Mouse (Mus musculus): ENCODE results near the gene Ttc19.
"Not testable (repeated sequence)": the region's sequence is repeated elsewhere in the genome, so short reads cannot be mapped to it uniquely, and the experiment has no call there.

Gene Ttc19

DNA sequence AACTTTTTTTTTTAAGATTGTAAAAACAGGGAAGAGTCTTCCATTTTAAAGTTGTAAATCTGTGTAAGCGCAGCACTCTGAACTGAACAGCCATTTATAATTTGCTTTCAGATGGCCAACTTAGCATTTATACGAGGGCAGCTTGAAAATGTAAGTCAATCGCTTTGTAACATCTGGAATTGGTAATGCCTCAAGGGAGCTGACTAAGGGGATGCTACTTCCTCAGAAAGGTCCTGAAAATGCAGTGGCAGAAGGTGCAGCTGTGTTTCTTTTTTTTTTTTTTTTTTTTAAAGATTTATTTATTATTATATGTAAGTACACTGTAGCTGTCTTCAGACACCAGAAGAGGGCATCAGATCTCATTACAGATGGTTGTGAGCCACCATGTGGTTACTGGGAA is 2.7 kb downstream of the Ttc19 start:
- DNase-seq (ENCODE audit: low spot score), result not testable (repeated sequence)

DNA sequence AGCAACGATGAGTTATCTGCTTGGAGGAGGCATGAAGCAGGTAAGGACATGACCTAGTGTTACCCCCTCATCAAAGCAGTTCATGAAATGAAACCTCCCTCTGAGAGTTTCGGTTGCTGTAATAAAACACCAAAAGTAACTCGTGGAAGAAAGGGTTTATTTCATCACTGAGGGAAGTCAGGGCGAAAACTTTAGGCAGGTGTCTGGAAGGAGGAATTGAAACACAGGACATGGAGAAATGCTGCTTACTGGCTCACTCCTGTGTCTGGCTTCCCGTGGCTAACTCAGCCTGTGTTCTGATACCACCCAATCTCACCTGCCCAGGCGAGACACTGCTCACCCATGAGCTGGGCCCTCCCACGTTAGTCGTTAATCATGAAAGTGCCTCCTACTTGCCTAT is 3.7 kb downstream of the Ttc19 start:
- no peak for DNase-seq (ENCODE audit: low spot score)

- no peak for DNase-seq (ENCODE audit: low spot score)
Measured at GRCm38 (mm10) chr11:62287700-62288099, 6.4 kb downstream of the Ttc19 start.

GRCm38 (mm10) chr11:62294121-62294520 is 12.8 kb downstream of the Ttc19 start:
- no peak for DNase-seq (ENCODE audit: low spot score)

GRCm38 (mm10) chr11:62298883-62299282 is 17.6 kb downstream of the Ttc19 start:
- DNase-seq (ENCODE audit: low spot score), result no peak

DNA sequence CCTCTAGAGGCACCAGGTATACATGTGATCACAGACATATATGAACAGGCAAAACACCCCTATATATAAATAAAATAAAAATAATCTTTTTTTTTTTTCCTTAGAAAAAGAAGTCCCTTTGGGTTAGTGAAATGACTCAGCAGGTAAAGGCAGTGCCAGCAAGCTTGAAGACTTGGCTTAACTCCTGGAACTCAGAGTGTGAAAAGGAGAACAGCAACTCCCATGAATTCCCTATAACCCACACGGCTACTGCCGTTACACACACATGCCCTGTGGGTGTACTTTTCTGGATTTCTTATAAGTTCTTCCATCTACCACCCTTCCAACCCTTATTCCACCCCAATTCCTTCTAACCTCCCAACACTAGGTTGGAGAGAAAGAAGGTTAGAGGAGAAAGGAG is 24.6 kb downstream of the Ttc19 start:
- DNase-seq (ENCODE audit: low spot score), result no peak

DNA sequence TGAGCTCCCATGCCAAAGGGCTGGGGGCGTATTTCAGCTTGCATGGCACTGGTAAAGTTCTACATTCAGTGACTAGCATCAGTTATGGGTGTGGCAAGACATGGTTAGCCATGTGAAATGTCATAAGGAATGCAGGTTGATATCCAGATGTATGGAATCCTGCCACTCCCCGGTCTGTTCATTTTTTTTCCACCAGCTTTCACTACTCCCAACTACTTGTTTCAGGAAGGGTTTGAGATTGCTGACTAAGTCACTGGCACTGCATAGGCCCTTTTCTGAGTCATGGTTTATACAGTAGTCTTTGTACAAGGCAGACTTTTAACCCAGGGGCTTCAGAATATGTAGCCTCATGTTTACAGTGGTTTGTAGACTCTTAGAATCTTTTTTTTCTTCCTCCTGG is 28.0 kb downstream of the Ttc19 start:
- no peak for DNase-seq (ENCODE audit: low spot score)

- DNase-seq (ENCODE audit: low spot score), result no peak
Measured at GRCm38 (mm10) chr11:62314984-62315383, 33.7 kb downstream of the Ttc19 start.

DNA sequence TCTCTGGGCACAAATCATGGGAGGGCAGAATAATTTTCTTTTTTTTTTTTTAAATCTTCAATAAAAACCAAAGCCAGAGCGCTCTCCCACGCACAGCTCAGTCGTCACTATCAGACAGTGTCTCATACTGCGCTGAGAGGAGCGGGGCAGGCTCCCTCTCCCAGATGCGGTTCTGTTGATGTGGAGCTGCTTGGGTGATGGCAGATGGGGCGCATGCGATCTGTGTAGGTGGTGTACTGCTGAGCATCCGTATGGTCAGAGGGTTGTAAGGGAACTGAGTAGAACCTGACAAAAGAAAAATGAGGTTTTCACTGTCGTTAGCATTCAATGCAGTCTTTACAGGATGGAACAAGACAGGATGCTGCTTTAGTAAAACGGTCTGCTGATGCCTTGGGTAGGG is 36.5 kb downstream of the Ttc19 start:
- no peak for DNase-seq (ENCODE audit: low spot score)

DNA sequence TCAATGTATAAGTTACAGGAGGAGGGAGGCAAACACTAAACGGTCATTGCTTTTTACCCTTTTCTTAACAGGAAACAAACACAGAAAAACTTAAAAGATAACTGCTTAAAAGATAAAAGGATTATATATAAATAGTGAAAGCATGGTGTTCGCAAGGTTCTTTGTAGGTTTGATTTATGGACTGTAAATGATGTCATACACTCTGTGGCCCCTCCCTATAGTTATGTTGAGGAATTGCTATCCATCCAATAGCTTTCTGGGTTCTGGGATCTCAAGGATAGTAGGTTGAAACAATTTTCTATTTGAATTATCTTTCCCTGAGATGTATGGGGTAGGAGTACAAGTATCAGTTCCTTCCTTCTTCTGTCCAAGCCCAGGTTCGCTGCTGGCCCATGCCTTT is 38.8 kb downstream of the Ttc19 start:
- no peak for DNase-seq (ENCODE audit: low spot score)

GRCm38 (mm10) chr11:62323659-62324058 is 42.4 kb downstream of the Ttc19 start:
- DNase-seq (ENCODE audit: low spot score), result no peak

GRCm38 (mm10) chr11:62331141-62331540 is 49.9 kb downstream of the Ttc19 start:
- DNase-seq (ENCODE audit: low spot score), result no peak

GRCm38 (mm10) chr11:62332228-62332627 is 51.0 kb downstream of the Ttc19 start:
- DNase-seq (ENCODE audit: low spot score), result no peak

GRCm38 (mm10) chr11:62343002-62343401 is 61.7 kb downstream of the Ttc19 start:
- DNase-seq (ENCODE audit: low spot score), result no peak

DNA sequence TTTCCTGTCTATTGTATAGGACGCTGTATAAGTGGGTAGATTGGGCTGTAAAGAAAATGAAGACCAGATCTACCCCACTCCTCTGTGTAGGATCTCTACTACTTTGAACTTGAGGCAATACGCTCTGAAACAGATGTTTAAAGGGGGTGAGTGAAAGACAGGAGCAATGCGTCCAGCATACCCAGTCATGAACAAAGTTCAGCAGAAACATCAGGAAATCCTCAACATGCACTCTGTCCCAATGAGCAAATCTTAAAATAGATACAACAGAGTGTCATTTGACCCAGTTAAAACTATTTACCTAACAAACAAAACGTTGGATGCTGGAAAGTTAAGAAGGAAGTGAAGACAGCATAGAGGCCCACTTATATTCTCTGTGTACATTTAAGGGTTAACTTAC is 70.7 kb downstream of the Ttc19 start:
- no peak for DNase-seq (ENCODE audit: low spot score)

DNA sequence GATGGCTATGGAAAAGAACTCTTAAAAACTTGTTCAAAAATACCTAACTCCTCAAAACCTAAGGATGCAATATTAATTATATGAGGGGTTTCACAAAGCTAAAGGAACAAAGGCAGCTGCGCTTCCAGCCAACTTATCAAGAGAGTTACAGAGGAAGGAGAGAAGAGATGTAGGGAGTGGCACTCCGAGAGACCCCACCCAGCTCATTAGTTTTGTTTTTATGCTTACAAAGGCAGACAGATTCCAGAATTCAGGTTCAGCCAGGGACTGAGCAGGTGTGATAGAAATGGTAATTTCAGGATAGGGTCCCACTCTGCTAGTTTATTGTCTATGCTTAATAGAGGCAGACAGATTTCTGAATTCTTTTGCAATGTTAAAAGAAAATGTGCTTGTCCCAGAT is 73.9 kb downstream of the Ttc19 start:
- no peak for DNase-seq (ENCODE audit: low spot score)

GRCm38 (mm10) chr11:62366879-62367278 is 85.6 kb downstream of the Ttc19 start:
- no peak for DNase-seq (ENCODE audit: low spot score)

GRCm38 (mm10) chr11:62369924-62370323 is 88.7 kb downstream of the Ttc19 start:
- no peak for DNase-seq (ENCODE audit: low spot score)

- DNase-seq (ENCODE audit: low spot score), result no peak
Measured at GRCm38 (mm10) chr11:62371776-62372175, 90.5 kb downstream of the Ttc19 start.

- not testable (repeated sequence) for DNase-seq (ENCODE audit: low spot score)
Measured at GRCm38 (mm10) chr11:62377202-62377851, 96.1 kb downstream of the Ttc19 start.
